Mouse (Mus musculus) B cell, adult 62 days (primary cell): ENCODE data around the gene Anxa5. TPM values are rescaled to one million over a fixed set of nuclear protein-coding genes. Genes with fewer than 3 reads are reported as not detected.

Experiments used
- total RNA-seq: library from RNA; stranded (reverse); gene quantifications from 4 replicates; pipeline ENCODE4 v1.2.4, GENCODE M21; 2023

Anxa5 gene
- 24.4 to 33.1 TPM (median 27.1 TPM) in 4 replicates for total RNA-seq

GRCm38 (mm10) chr3:36475532-36476087 lies at the start of gene Anxa5, which contains the start of gene 1810062G17Rik:
Gene Anxa5 (minus strand): TSS chr3:36475894.
Gene 1810062G17Rik (plus strand): TSS chr3:36475937.

GRCm38 (mm10) chr3:36521073-36522060 lies 45.7 kb upstream of the Anxa5 start, which contains the start of gene Gm11549:
Gene Gm11549 (minus strand): TSS chr3:36521813.

Other genes with a start within 250 kb of the Anxa5 start
- 0.66 to 0.89 TPM (median 0.67 TPM) in 3 of 4 replicates, not detected in the other for gene 1810062G17Rik, start within 50 bp of the Anxa5 start, total RNA-seq
- gene Gm11549, start 45.9 kb upstream of the Anxa5 start, total RNA-seq = not detected in 4 replicates
- gene Exosc9, start 76.7 kb upstream of the Anxa5 start, total RNA-seq = 32.1 to 42.4 TPM (median 37.4 TPM) in 4 replicates
- gene Ccna2, start 96.3 kb upstream of the Anxa5 start, total RNA-seq = 1.1 to 3.0 TPM (median 2.2 TPM) in 4 replicates
- gene Bbs7, start 137.6 kb upstream of the Anxa5 start, total RNA-seq = 0.77 to 1.0 TPM (median 0.83 TPM) in 4 replicates
- not detected in 4 replicates for gene Trpc3, start 214.3 kb upstream of the Anxa5 start, total RNA-seq